Mouse (Mus musculus) neural tube, embryonic 11.5 days (tissue): ENCODE data around the gene Yipf7. TPM values are rescaled to one million over a fixed set of nuclear protein-coding genes. Genes with fewer than 3 reads are reported as not detected.

Source experiments
- ATAC-seq: fragments of 200-750 bp; cut with Nextera tagmentation; 2 replicates; pipeline ENCODE4 v1.8.0; 2017; ENCODE audit warnings: moderate number of reproducible peaks, mild to moderate bottlenecking, moderate TSS enrichment, moderate library complexity; ENCODE audit not compliant: insufficient read depth, low FRiP score, low TSS enrichment
- DNase-seq: peaks from one replicate; pipeline ENCODE4 v3.0.0-alpha.2; 2015; ENCODE audit warnings: low spot score
- H3K27ac ChIP-seq: fragments of 300-500 bp; sonication (generic); 2 replicates; pipeline ENCODE4 v1.5.1; 2014; ENCODE audit warnings: low read depth, mild to moderate bottlenecking, low read length
- H3K27me3 ChIP-seq: fragments of 300-500 bp; sonication (generic); 2 replicates; pipeline ENCODE4 v1.6.1; 2014; ENCODE audit warnings: mild to moderate bottlenecking, low read length, mixed read lengths; ENCODE audit not compliant: control insufficient read depth, insufficient read depth
- H3K36me3 ChIP-seq: fragments of 300-500 bp; sonication (generic); 2 replicates; pipeline ENCODE4 v1.6.1; 2014; ENCODE audit warnings: mild to moderate bottlenecking, low read length, moderate library complexity, mixed read lengths; ENCODE audit not compliant: control insufficient read depth, insufficient read depth
- H3K4me1 ChIP-seq: fragments of 300-500 bp; sonication (generic); 2 replicates; pipeline ENCODE4 v1.6.1; 2014; ENCODE audit warnings: low read length, mixed read lengths; ENCODE audit not compliant: control insufficient read depth, insufficient read depth
- H3K4me2 ChIP-seq: fragments of 300-500 bp; sonication (generic); 2 replicates; pipeline ENCODE4 v1.6.1; 2014; ENCODE audit warnings: low read depth, mild to moderate bottlenecking, moderate library complexity
- H3K4me3 ChIP-seq: fragments of 300-500 bp; sonication (generic); 2 replicates; pipeline ENCODE4 v1.5.1; 2014; ENCODE audit warnings: low read depth, low read length
- H3K9ac ChIP-seq: fragments of 300-500 bp; sonication (generic); 2 replicates; pipeline ENCODE4 v1.6.1; 2014; ENCODE audit warnings: mild to moderate bottlenecking, low read length
- H3K9me3 ChIP-seq: fragments of 300-500 bp; sonication (generic); 2 replicates; pipeline ENCODE4 v1.6.1; 2016; ENCODE audit warnings: low read length; ENCODE audit not compliant: control insufficient read depth
- WGBS: fragments of 180-500 bp; shearing (Covaris S2); extraction: QIAGEN DNeasy Blood & Tissue Kit; methylation state at CpG from one replicate; pipeline ENCODE4 v1.1.7; 2014; 5-methylcytosine and 5-hydroxymethylcytosine counted together
- polyA plus RNA-seq: library from polyadenylated mRNA; unstranded; fragments of >200 nt; fragmentation: Nextera tagmentation; extraction: Ambion mirVana; gene quantifications from 2 replicates; pipeline ENCODE4 v1.2.1, GENCODE M21; 2014

Gene Yipf7
- polyA plus RNA-seq = not detected in 2 replicates

- Histone ChIP-seq H3K4me2 (no peak within 1 kb of the TSS), H3K27ac (no peak within 1 kb of the TSS), H3K9ac (no peak within 1 kb of the TSS), H3K27me3 (no peaks in the 10 kb centered on the region), H3K36me3 (no peaks in the 10 kb centered on the region), H3K4me1 (no peaks in the 10 kb centered on the region), H3K9me3 (no peaks in the 10 kb centered on the region), H3K4me3 (no peak within 1 kb of the TSS)
- ATAC-seq (no peak), DNase-seq (no peak)
- 78% methylated on average over 4 of the region's 4 CpGs for WGBS
Measured at GRCm38 (mm10) chr5:69542489-69542888, at the start of gene Yipf7. Gene Yipf7 (minus strand): TSS chr5:69542648.

- 5% methylated on average over 42 of the region's 42 CpGs for WGBS
- H3K4me3 ChIP-seq = peak within 1 kb of the TSS; percentile 67
- H3K27me3 ChIP-seq = no peaks in the 10 kb centered on the region
- H3K9me3 ChIP-seq = no peaks in the 10 kb centered on the region
- no peaks in the 10 kb centered on the region for H3K36me3 ChIP-seq
- H3K4me1 ChIP-seq = no peaks in the 10 kb centered on the region
- peak; percentile 95 for ATAC-seq
- H3K4me2 ChIP-seq = peak within 1 kb of the TSS; percentile 74
- H3K9ac ChIP-seq = peak within 1 kb of the TSS; percentile 91
- peak; percentile 88 for DNase-seq
- H3K27ac ChIP-seq = peak within 1 kb of the TSS; percentile 74
Measured at GRCm38 (mm10) chr5:69591640-69592461, 49.4 kb upstream of the Yipf7 start, which contains the start of gene Gnpda2. Gene Gnpda2 (minus strand): TSS chr5:69592340.

- ATAC-seq = peak; percentile 24; the same call in 1 of the 2 replicates
- Histone ChIP-seq H3K27ac (peak overlapping the region; percentile 78; the same call in 1 of the 2 replicates), H3K9me3 (no peaks in the 10 kb centered on the region), H3K4me3 (peak overlapping the region; percentile 86), H3K4me1 (no peaks in the 10 kb centered on the region), H3K36me3 (no peaks in the 10 kb centered on the region), H3K9ac (peak overlapping the region; percentile 97), H3K27me3 (no peaks in the 10 kb centered on the region), H3K4me2 (peak overlapping the region; percentile 58)
- no peak for DNase-seq
- WGBS = 16% methylated on average over 16 of the region's 16 CpGs
Measured at GRCm38 (mm10) chr5:69557404-69557935, 15.0 kb upstream of the Yipf7 start.

GRCm38 (mm10) chr5:69556628-69557403 lies 14.4 kb upstream of the Yipf7 start, which contains the start of gene Guf1:
Gene Guf1 (plus strand): TSS chr5:69556923.
- no peaks in the 10 kb centered on the region for H3K9me3 ChIP-seq
- WGBS = under 1% methylated on average over 72 of the region's 72 CpGs
- no peaks in the 10 kb centered on the region for H3K36me3 ChIP-seq
- H3K9ac ChIP-seq = peak within 1 kb of the TSS; percentile 97
- H3K4me2 ChIP-seq = peak within 1 kb of the TSS; percentile 58
- no peaks in the 10 kb centered on the region for H3K27me3 ChIP-seq
- peak; percentile 93 for DNase-seq
- peak; percentile 95 for ATAC-seq
- H3K4me3 ChIP-seq = peak within 1 kb of the TSS; percentile 86
- H3K4me1 ChIP-seq = no peaks in the 10 kb centered on the region
- H3K27ac ChIP-seq = peak within 1 kb of the TSS; percentile 78

GRCm38 (mm10) chr5:69541680-69542079 lies 768 bp downstream of the Yipf7 start:
- Histone ChIP-seq H3K27me3 (no peaks in the 10 kb centered on the region), H3K36me3 (no peaks in the 10 kb centered on the region), H3K4me3 (no peak overlapping the region), H3K9ac (no peak overlapping the region), H3K4me1 (no peaks in the 10 kb centered on the region), H3K4me2 (no peak overlapping the region), H3K9me3 (no peaks in the 10 kb centered on the region), H3K27ac (no peak overlapping the region)
- no peak for DNase-seq
- WGBS = 77% methylated on average over 1 of the region's 1 CpGs
- no peak for ATAC-seq

GRCm38 (mm10) chr5:69523944-69524343 lies 18.5 kb downstream of the Yipf7 start:
- ATAC-seq (no peak), DNase-seq (no peak)
- H3K27ac ChIP-seq = no peak overlapping the region
- no peaks in the 10 kb centered on the region for H3K36me3 ChIP-seq
- H3K9me3 ChIP-seq = no peaks in the 10 kb centered on the region
- H3K4me2 ChIP-seq = no peak overlapping the region
- H3K9ac ChIP-seq = no peak overlapping the region
- H3K4me1 ChIP-seq = no peaks in the 10 kb centered on the region
- H3K27me3 ChIP-seq = no peaks in the 10 kb centered on the region
- H3K4me3 ChIP-seq = no peak overlapping the region

- 75% methylated on average over 5 of the region's 5 CpGs for WGBS
- H3K27me3 ChIP-seq = no peaks in the 10 kb centered on the region
- no peak overlapping the region for H3K9ac ChIP-seq
- H3K4me1 ChIP-seq = no peaks in the 10 kb centered on the region
- DNase-seq = no peak
- no peaks in the 10 kb centered on the region for H3K9me3 ChIP-seq
- H3K36me3 ChIP-seq = no peaks in the 10 kb centered on the region
- ATAC-seq = no peak
- H3K4me3 ChIP-seq = no peak overlapping the region
- H3K27ac ChIP-seq = no peak overlapping the region
- no peak overlapping the region for H3K4me2 ChIP-seq
Measured at GRCm38 (mm10) chr5:69522064-69522463, 20.4 kb downstream of the Yipf7 start.

GRCm38 (mm10) chr5:69520661-69521278 lies 21.7 kb downstream of the Yipf7 start:
- peak; percentile 59 for ATAC-seq
- no peaks in the 10 kb centered on the region for H3K9me3 ChIP-seq
- H3K4me3 ChIP-seq = no peak overlapping the region
- no peak overlapping the region for H3K27ac ChIP-seq
- WGBS = 38% methylated on average over 7 of the region's 7 CpGs
- no peaks in the 10 kb centered on the region for H3K36me3 ChIP-seq
- no peaks in the 10 kb centered on the region for H3K4me1 ChIP-seq
- DNase-seq = peak; percentile 49
- H3K27me3 ChIP-seq = no peaks in the 10 kb centered on the region
- no peak overlapping the region for H3K9ac ChIP-seq
- H3K4me2 ChIP-seq = no peak overlapping the region
